Mouse (Mus musculus): ENCODE measurements around the gene Kcnj1. TPM values are rescaled to one million over a fixed set of nuclear protein-coding genes. Genes with fewer than 3 reads are reported as not detected.
A peak's percentile ranks its signal among the peaks of the same experiment; 100 is the strongest.

Kcnj1 gene
- total RNA-seq, 2 experiments from 2014 or later = not detected

GRCm38 (mm10) chr9:32444453-32445201 lies 72.3 kb downstream of the Kcnj1 start:
- no peak for ATAC-seq (replicated peaks; ENCODE audit: poor library complexity, severe bottlenecking)

GRCm38 (mm10) chr9:32445789-32446188 lies 73.5 kb downstream of the Kcnj1 start:
- peak; percentile 83 for ATAC-seq (replicated peaks; ENCODE audit: poor library complexity, severe bottlenecking)

- ATAC-seq (replicated peaks; ENCODE audit: poor library complexity, severe bottlenecking) = no peak
These were observed 76.5 kb downstream of the Kcnj1 start for GRCm38 (mm10) chr9:32448766-32449165.

Other genes with a start within 250 kb of the Kcnj1 start
- not detected in 2 replicates for gene Kcnj5, start 28.1 kb upstream of the Kcnj1 start, total RNA-seq (2014; fragmentation: Nextera tagmentation)
- gene Kcnj5, start 28.1 kb upstream of the Kcnj1 start, total RNA-seq (2017) = 0.15 and 0.26 TPM in 2 replicates
- gene Fli1, start 170.4 kb downstream of the Kcnj1 start, total RNA-seq (2014; fragmentation: Nextera tagmentation) = 63.4 and 68.3 TPM in 2 replicates
- gene Fli1, start 170.4 kb downstream of the Kcnj1 start, total RNA-seq (2017) = 106 and 109 TPM in 2 replicates

Data from granulocyte monocyte progenitor cell, adult 5-6 weeks (primary cell).